Mouse (Mus musculus) urinary bladder, postnatal 0 days (tissue): ENCODE data around the gene Yif1b. TPM values are rescaled to one million over a fixed set of nuclear protein-coding genes. Genes with fewer than 3 reads are reported as not detected.

Experiments used
- polyA plus RNA-seq: library from polyadenylated mRNA; unstranded; fragments of >200 nt; fragmentation: Nextera tagmentation; extraction: Ambion mirVana; gene quantifications from 2 replicates; pipeline ENCODE4 v1.2.1, GENCODE M21; 2015

Yif1b gene
- polyA plus RNA-seq, result 112 and 124 TPM in 2 replicates

GRCm38 (mm10) chr7:29238019-29238967 is at the start of gene Yif1b:
Yif1b (plus strand) TSS chr7:29238329.

GRCm38 (mm10) chr7:29213675-29214082 is 24.4 kb upstream of the Yif1b start, which contains the start of gene Catsperg1:
Catsperg1 (minus strand) TSS chr7:29214035.

GRCm38 (mm10) chr7:29232247-29233013 is 5.7 kb upstream of the Yif1b start, which contains the start of gene Kcnk6:
Kcnk6 (minus strand) TSS chr7:29232515.

GRCm38 (mm10) chr7:29248261-29248841 is 10.2 kb downstream of the Yif1b start, which contains the start of gene 2200002D01Rik:
2200002D01Rik (minus strand) TSS chr7:29248466.

GRCm38 (mm10) chr7:29281201-29282073 is 43.3 kb downstream of the Yif1b start, which contains the start of gene Spint2:
Spint2 (minus strand) TSS chr7:29281912.

GRCm38 (mm10) chr7:29288942-29289638 is 51.0 kb downstream of the Yif1b start, which contains the start of gene Ppp1r14a:
Ppp1r14a (plus strand) TSS chr7:29289308.

Other genes with a start within 250 kb of the Yif1b start
- 0.25 and 0.39 TPM in 2 replicates for gene Ryr1, start 113.2 kb upstream of the Yif1b start, polyA plus RNA-seq
- 0.20 and 0.69 TPM in 2 replicates for gene Rasgrp4, start 103.5 kb upstream of the Yif1b start, polyA plus RNA-seq
- 25.0 and 25.9 TPM in 2 replicates for gene Fam98c, start 82.1 kb upstream of the Yif1b start, polyA plus RNA-seq
- gene Ggn, start 68.1 kb upstream of the Yif1b start, polyA plus RNA-seq, result 0.40 and 0.85 TPM in 2 replicates
- gene Spred3, start 67.9 kb upstream of the Yif1b start, polyA plus RNA-seq, result 1.3 and 1.5 TPM in 2 replicates
- 265 and 273 TPM in 2 replicates for gene Psmd8, start 57.6 kb upstream of the Yif1b start, polyA plus RNA-seq
- gene Catsperg1, start 24.3 kb upstream of the Yif1b start, polyA plus RNA-seq, result 0.71 and 0.74 TPM in 2 replicates
- 2.2 TPM in 2 replicates for gene Kcnk6, start 5.8 kb upstream of the Yif1b start, polyA plus RNA-seq
- gene 2200002D01Rik, start 10.1 kb downstream of the Yif1b start, polyA plus RNA-seq, result 244 and 269 TPM in 2 replicates
- gene Spint2, start 43.6 kb downstream of the Yif1b start, polyA plus RNA-seq, result 400 and 411 TPM in 2 replicates
- gene Ppp1r14a, start 51.0 kb downstream of the Yif1b start, polyA plus RNA-seq, result 350 and 379 TPM in 2 replicates
- gene Dpf1, start 65.6 kb downstream of the Yif1b start, polyA plus RNA-seq, result 1.5 and 2.1 TPM in 2 replicates